Comparison of ENCODE assay signal across 21 mouse cellular contexts in the genomic region with DNA sequence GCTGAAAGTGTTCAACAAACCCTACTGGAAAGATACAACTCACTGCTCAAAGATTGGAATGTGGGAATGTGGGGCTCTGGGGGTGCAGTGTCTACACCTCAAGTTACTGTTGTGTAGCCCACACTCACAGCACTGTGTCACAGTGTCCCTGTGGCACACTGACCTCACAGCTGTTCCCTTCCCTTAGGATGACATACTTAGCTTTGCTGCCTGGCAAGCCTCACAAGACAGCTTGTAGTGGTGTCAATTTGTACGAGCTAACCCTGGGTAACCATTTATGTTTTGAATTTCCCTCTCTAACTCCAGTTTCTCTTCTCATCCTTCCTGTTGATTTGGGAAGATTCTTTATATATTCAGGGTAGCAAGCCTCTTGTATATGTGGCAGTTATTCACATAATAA.
DNase-seq lines count a peak whose midpoint lies in the region; ATAC-seq and TF ChIP-seq lines count a peak whose summit lies in the region.
"Had no signal": no experiment of that assay in that cellular context is flagged by ENCODE, and none has a peak within 500 bp of the region (broad histone marks: within the 10 kb centered on the region; RNA-seq: fewer than 3 reads in every experiment).

No protein-coding gene starts in this region.

- peaks cover 5% of the 10 kb centered on the region; the same call in 1 of the 2 replicates for H3K9me3 ChIP-seq in heart, embryonic 13.5 days
- no peaks in the 10 kb centered on the region for H3K9me3 ChIP-seq in heart, postnatal 0 days (replicated peaks; ENCODE audit: control insufficient read depth, low read length)
- H3K9me3 ChIP-seq: embryonic facial prominence, embryonic 13.5 days; embryonic facial prominence, embryonic 15.5 days; forebrain, embryonic 10.5 days; forebrain, embryonic 12.5 days had no signal

- peak overlapping the region; percentile 31; the same call in 1 of the 2 replicates for H3K27ac ChIP-seq in heart, embryonic 13.5 days (replicated peaks)
- H3K27ac ChIP-seq in heart, postnatal 0 days (ENCODE audit: low read depth), result no peak overlapping the region
- H3K27ac ChIP-seq: embryonic facial prominence, embryonic 13.5 days; embryonic facial prominence, embryonic 15.5 days; forebrain, embryonic 10.5 days; forebrain, embryonic 12.5 days had no signal

- no peak for TF ChIP-seq EP300 in heart, postnatal 0 days (IDR thresholded peaks at IDR 0.05; ENCODE audit: low read depth)

- H3K27me3 ChIP-seq in heart, embryonic 13.5 days (replicated peaks), result peaks cover 11% of the 10 kb centered on the region
- H3K27me3 ChIP-seq in heart, postnatal 0 days (ENCODE audit: control insufficient read depth, insufficient read depth, low read length), result no peaks in the 10 kb centered on the region
- H3K27me3 ChIP-seq: embryonic facial prominence, embryonic 15.5 days had no signal

- ATAC-seq in heart, embryonic 13.5 days (ENCODE audit: extremely low read depth, insufficient number of reproducible peaks, low FRiP score, low TSS enrichment), result no peak
- ATAC-seq in heart, postnatal 0 days (ENCODE audit: insufficient read depth, low read depth), result peak; percentile 64; the same call in 1 of the 2 replicates
- ATAC-seq: forebrain, embryonic 14.5 days; forebrain, embryonic 16.5 days had no signal

- H3K4me3 ChIP-seq in heart, embryonic 13.5 days, result no peak overlapping the region
- no peak overlapping the region for H3K4me3 ChIP-seq in heart, postnatal 0 days (ENCODE audit: low read depth, low read length)
- H3K4me3 ChIP-seq: embryonic facial prominence, embryonic 13.5 days; embryonic facial prominence, embryonic 15.5 days; erythroblast, embryonic 14.5 days; forebrain, embryonic 10.5 days; forebrain, embryonic 12.5 days had no signal

- DNase-seq in heart, postnatal 4 days, result no peak
- no peak for DNase-seq in heart, postnatal 0 days (ENCODE audit: low spot score)
- no peak for DNase-seq in heart, adult 11 months
- DNase-seq: adrenal gland, adult 2 months; adrenal gland, postnatal 10 days; adrenal gland, postnatal 25 days; cerebellum, adult 11 months; cerebellum, adult 18-20 months; cerebellum, adult 8-10 months; cerebellum, adult 9-11 months; cerebellum, postnatal 14 days; cerebellum, postnatal 36 days; embryo, embryonic 11 days had no signal

- H3K4me2 ChIP-seq in heart, embryonic 13.5 days, result no peak overlapping the region
- no peak overlapping the region for H3K4me2 ChIP-seq in heart, postnatal 0 days (ENCODE audit: low read depth, low read length)
- H3K4me2 ChIP-seq: embryonic facial prominence, embryonic 13.5 days; embryonic facial prominence, embryonic 15.5 days; forebrain, embryonic 12.5 days had no signal

- H3K4me1 ChIP-seq in heart, embryonic 13.5 days, result peaks cover 6% of the 10 kb centered on the region
- H3K4me1 ChIP-seq in heart, postnatal 0 days (ENCODE audit: control insufficient read depth, insufficient read depth), result no peaks in the 10 kb centered on the region
- H3K4me1 ChIP-seq: embryonic facial prominence, embryonic 13.5 days; embryonic facial prominence, embryonic 15.5 days; forebrain, embryonic 10.5 days; forebrain, embryonic 12.5 days had no signal

- no peak for TF ChIP-seq CTCF in heart, postnatal 0 days (IDR thresholded peaks at IDR 0.05; ENCODE audit: low read depth)

- H3K36me3 ChIP-seq in heart, embryonic 13.5 days, result no peaks in the 10 kb centered on the region
- H3K36me3 ChIP-seq in heart, postnatal 0 days (replicated peaks; ENCODE audit: control insufficient read depth, insufficient read depth, low read length), result no peaks in the 10 kb centered on the region
- H3K36me3 ChIP-seq: embryonic facial prominence, embryonic 13.5 days; embryonic facial prominence, embryonic 15.5 days; forebrain, embryonic 10.5 days; forebrain, embryonic 12.5 days had no signal

- 32% methylated on average over 1 of the region's 1 CpGs for WGBS in heart, embryonic 13.5 days
- 24% methylated on average over 1 of the region's 1 CpGs for WGBS in heart, postnatal 0 days

- no peak overlapping the region for H3K9ac ChIP-seq in heart, embryonic 13.5 days
- no peak overlapping the region for H3K9ac ChIP-seq in heart, postnatal 0 days (replicated peaks; ENCODE audit: low read depth, low read length)
- H3K9ac ChIP-seq: embryonic facial prominence, embryonic 13.5 days; embryonic facial prominence, embryonic 15.5 days; forebrain, embryonic 12.5 days had no signal
